Mouse (Mus musculus) spleen, postnatal 14 days (tissue): Measurements from ENCODE around the gene Gne.

Experiments used
- DNase-seq, 2 experiments: peaks; one replicate each; pipeline ENCODE4 v3.0.0; 2021 to 2022; ENCODE audit warnings: low spot score in 2 of 2

Gne gene

DNA sequence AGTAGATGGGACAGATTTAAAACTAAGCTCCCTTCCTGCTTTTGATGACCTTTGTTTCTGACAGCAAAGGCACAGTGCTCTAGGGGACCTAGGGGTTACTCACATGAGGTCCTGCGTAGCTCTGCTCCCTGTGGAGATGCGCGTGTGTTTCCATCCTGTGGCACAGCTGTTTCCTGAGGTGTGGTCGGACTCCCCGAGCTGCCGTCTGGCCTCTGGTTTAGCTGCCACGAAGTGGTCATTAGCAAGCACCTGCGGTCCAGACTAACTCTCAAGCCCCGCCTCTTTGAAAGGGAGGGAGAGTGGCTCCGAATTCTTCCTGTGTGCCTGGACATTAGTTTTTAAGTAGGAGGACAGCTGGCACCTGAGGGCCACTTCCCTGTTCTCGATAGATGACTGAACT is at the start of gene Gne:
Gene Gne (minus strand): TSS at position 233 of the 400 bp plus-strand sequence.
- DNase-seq: no peak

DNA sequence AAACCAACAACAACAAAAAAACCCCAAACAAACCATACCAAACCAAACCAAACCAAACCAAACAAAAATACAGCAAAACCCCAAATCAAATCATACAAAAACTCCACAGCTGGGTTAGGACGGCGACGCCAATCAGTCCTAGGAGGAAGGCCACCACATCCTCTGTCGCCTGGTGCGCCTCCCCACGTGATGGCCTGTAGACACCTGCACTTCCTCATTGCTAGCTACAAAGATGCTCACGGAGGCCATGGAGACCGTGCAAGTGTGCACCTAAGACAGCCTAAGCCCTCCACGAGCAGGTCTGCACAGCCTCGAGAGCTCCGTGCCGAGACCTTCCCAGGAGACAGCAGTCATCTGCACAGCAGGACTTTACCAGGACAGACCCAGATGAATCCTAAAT is 42.8 kb upstream of the Gne start:
- no peak for DNase-seq

DNA sequence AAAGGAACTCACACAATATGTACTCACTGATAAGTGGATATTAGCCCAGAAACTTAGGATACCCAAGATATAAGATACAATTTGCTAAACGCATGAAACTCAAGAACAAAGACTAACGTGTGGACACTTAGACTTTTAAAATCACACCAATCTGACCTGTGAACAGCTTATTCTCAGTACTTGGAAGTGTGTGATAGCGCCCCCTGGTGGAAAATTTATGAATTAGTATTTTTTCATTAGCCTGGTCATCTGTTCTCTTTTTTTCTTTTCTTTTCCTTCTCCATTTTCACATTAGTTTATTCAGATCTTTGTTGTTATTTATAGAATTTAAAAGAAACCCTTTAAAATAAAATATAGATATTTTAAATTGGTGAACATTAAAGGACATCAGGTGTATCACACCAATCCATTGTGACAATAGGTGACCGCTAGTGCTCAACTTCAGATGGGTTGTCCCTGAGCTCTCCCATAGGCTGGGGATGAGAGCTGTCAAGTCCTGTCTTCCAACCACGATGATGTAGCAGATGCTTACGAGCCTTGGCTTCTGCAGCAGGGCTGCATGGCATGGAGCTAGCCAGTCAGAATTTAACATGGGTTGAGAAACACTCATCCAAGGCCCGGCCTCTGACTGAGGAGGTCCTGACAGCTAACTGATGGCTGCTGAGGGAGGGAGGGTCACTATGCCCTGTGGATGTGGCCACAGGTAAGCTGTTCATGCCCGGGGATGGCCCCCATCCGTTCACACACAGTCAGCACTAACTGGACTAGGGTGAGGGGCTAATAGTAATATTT is 35.6 kb upstream of the Gne start:
- no peak for DNase-seq

DNA sequence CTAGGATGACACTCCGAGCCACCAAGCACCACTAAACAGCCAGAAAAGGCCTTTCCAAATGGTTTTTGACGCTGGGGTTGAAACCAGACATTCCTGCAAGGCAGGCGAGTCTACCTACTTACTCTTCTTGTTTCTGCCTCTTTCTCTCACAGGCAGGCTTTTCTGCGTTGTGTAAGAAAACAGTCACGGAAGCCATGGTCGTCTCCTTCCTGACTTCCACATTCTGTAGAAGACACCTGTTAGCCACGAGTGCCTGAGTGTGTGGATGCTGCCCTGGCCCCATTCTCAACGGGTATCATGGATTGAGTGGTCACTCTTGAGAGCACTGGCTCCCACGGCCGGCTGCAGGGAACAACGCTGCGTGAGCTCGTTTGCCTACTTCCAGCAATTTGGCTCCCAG is 31.1 kb upstream of the Gne start:
- no peak for DNase-seq

DNA sequence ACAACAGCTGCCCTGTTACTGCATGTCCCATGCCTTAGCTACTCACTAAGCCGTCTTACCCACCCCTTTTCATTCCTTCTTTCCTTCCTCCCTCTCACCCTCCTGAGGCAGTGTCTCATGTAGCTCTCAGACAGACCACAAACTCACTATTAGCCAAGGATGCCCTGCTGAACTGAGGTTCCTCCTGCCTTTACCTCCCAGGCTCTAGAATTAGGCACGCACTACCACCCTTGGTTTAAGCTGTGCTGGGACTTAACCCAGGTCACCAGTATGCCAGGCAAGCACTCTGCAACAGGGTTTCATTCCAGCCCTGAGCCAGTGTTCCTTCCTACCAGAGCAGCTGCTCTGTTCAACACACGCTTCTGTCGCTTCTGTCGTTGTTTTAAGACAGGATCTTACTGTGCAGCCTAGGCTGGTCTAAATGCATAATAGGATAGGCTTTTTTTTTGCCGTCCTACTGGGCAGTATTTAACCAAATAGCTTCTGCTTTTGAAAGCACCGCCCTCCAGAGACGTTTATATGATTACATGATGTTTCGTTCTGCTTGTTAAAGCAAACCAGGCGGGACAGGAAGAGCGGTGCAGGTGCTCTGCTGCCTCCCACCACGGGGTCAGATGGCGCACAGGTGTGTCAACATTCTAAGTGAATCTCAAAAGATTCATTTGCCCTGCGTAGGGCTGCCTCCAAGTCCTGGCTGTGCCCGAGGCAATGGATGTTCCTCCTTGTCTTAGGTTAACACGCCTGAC is 29.6 kb upstream of the Gne start:
- no peak for DNase-seq

DNA sequence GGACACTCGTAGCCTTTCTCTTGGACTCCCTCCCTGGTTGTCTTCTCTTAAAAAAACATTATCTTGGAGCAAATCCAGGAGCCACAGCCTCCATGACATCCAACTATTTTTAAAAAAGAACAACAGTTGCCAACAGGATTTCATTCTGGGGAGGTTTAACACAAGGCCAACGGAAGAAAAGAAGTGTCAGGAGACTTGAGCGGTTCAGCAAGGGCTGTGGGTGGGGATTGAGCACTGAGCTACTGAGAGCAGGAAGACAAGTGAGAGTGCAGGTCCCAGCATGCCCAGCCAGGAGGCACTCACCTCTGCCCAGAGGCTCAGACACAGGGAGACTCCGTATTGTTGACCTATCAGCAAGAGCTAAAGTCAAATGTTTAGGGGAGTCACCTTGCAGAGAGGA is 28.8 kb upstream of the Gne start:
- DNase-seq: no peak

DNA sequence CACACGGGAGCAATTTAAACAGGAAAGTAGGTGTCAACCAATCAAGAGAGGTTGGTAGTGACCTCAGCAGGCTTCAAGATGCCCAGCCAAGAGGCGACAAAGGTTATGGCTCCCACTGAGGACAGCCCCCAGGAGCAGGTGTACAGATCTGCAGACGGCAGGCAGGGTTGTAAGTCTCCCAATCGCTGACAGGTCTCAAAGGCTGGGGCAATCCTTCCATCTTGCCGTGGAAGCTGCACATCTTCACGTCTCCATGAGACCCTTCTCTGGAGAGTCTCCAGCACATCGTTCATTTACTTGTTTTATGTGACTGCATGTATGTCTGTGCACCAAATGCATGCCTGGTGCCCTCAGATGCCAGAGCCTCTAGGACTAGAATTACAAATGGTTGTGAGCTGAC is 26.8 kb upstream of the Gne start:
- no peak for DNase-seq

DNA sequence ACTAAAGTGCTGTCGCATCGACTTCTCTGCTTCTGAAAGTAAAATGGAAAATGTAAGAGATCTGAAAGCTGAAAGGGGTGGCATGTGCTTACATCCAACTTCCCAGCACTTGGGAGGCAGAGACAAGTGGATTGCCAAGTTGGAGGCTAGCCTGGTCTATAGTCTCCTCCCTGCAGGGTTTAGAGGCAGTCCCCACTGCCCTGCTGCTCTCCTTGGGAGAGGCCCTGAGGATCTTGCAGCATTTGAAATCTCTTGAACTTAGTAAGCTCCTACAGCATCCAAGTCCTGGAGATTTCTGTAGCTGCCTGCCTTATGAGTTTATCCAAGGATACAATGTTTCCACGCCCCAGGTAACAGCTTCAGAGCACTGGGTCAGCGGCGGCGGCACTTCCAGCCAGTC is 24.3 kb upstream of the Gne start:
- DNase-seq: no peak

DNA sequence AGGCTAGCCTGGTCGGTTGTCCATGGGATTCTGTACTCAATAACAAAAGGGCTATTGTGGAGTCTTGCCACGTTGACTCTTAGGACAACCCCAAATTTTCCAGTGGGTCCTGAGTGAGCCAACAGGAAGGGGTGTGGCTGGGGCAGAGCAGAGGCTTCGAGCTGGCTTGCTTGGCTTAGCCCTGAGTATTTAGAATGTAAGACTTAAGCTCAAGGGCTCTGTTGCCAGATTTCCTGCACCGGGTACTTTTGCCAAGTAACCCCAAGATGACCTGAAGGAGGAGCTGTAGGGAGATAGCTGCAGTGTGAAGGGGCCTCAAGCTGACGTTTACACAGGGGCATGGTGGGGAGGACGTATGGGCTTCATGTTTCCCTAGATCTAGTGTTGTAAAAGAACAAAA is 23.4 kb upstream of the Gne start:
- DNase-seq: no peak

DNA sequence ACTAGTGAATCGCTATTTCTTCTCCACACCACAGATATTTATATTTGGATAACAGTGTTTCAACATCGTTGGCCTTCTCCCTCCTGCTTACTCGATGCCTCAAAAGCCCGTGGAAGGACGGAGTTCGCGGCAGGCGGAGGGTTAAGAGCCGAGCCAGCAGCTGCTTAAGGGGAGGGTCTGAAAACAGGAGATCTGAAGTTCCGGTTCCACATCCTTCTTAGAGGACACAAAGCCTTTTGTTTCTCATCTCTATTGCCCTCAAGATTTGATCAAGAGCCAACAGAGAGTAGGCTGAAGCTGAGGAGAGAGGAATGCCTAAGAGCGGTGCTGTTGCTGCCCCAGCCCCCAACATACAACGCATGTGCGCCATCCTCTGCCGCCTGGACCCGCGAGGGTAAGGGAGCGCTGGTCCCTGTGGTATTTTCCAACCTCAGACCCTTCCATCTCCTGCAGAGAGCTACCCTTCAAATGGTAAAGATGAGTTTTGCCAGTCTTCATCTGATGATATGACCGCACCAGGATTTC is 22.4 kb upstream of the Gne start:
- no peak for DNase-seq

DNA sequence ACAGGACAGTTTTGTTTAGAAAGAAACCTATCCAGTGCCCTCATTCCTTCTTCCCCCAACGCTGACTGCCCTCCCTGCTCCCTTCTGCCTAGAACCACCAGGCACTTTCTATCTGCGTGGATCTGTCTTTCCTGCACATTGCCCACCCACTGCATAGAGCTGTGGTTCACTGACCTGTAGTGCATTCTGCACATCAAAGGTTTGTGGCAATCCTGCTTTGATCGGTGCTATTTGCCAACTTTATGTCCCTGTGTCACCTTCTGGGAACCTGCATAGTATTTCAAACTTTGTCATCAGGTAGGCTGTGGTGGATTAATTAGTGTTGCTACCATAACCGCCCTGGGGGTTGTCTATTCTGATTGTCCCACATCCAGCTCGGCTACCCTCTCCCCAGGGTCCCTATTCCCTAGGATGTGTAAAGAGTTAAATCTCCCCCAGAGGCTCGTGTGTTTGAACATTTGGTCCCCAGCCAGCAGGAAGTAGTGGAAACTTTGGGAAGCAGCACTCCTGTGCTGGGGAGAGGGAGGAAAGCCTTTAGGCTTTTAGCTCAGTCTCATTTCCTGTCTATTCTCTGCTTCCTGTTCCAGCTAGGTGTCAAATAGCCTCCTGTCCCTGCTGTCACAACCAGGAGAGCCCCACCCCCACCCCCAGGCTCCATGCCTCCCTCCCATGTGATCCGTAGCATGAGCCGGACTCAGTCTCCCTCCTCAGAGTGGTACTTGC is 20.4 kb upstream of the Gne start:
- DNase-seq: no peak

DNA sequence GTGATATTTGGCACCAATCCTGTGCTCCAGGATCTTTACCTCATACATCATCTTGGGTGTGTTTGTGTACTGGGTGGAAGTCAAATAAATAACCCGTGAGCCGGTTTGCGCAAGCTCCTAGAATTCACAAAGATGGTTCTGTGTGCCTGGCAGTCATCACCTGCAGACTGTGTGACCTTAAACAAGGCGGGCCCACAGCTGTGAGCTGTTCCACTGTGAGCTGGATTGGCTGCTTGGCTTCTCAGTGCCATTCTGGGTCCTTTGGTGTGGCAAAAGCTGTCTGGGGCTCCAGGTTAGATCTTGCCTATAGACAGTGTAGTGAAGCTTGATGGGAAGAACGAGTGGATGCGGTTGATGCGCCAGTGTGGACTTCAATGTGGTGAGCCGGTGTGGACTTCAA is 19.6 kb upstream of the Gne start:
- DNase-seq: no peak

DNA sequence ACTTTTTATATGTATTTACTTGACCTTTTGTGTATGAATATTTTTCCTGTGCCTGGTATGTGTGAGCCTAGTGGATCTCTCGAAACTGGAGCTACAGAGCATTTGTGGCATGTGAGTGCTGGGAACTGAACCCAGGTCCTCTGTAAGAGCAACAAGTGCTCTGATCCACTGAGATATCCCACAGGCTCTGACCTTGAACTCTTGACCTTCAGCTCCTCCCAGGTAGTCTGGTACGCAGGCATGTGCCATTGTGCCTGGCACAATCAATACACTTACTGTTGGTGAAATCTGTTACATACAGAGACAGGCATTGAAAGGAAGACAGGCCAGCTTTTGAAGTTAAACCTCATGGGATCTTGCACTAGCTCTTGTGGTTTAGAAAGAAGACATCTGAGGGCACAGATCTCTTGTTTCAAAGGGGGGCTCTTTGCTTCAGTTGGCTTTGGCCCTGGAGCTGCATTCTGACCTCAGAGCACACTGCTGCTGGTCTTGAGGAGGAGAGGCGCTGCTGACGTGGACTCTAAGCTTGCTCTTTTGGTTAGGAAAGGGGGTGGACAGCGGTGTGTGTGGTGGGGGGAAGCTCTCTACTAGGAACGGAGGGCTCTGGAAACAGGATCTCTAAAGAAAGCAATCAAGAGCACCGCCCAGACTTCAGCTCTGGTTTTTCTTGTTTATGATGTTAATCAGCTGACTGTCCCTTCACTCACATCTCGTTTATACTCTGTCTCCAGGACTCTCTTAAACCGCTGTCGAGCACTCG is 13.8 kb upstream of the Gne start:
- DNase-seq: no peak

DNA sequence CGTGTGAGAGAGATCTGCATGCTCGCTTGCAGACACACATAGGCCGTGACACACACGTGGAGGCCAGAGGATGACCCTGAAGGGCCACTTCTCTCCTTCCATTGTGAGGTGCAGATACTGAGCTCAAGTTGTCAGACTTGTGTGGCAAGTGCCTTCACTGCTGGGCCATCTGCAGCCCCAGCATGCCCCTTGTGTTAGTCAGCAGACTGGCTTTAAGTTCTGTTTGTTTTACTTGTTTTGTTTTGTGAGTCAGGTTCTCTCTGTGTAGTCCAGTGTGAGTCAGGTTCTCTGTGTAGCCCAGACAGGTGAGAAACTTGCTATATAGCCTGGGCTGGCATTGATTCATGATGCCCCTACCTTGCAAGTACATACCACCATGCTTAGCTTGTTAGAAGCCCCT is 10.5 kb upstream of the Gne start:
- no peak for DNase-seq

DNA sequence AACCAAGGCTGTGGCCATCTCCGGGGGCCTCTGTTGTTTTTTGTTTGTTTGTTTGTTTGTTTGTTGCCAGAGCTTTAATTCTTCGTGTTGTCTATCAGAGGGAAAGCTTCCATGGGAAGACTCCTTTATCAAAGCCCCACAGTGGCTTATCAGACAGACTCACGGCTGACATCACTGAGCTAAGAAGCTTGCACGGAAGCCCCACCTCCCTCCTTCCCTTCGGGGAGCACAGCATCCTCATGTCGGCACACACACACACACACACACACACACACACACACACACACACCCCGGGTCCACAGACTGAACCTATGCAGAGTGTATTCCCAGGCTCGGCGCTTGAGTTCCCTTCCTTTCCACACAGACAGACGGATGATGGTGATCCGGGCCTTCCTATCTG is 8.4 kb upstream of the Gne start:
- no peak for DNase-seq

DNA sequence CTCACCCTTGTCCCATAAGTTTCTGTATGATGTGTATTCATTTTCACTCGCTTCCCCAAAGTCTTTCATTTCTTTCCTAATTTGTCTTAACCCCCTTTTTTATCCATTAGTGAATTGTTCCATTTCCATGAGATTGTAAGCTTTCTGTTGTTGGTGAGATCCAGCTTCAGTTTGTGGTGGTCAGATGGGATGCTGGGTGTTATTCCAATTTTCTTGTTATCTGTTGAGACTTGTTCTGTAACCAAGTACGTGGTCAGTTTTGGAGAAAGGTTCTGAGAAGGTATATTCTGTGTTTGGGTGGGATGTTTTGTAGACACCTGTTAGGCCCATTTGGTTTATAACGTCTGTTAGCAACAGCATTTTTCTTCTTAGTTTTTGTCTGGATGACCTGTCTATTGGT is 1.6 kb upstream of the Gne start:
- no peak for DNase-seq

DNA sequence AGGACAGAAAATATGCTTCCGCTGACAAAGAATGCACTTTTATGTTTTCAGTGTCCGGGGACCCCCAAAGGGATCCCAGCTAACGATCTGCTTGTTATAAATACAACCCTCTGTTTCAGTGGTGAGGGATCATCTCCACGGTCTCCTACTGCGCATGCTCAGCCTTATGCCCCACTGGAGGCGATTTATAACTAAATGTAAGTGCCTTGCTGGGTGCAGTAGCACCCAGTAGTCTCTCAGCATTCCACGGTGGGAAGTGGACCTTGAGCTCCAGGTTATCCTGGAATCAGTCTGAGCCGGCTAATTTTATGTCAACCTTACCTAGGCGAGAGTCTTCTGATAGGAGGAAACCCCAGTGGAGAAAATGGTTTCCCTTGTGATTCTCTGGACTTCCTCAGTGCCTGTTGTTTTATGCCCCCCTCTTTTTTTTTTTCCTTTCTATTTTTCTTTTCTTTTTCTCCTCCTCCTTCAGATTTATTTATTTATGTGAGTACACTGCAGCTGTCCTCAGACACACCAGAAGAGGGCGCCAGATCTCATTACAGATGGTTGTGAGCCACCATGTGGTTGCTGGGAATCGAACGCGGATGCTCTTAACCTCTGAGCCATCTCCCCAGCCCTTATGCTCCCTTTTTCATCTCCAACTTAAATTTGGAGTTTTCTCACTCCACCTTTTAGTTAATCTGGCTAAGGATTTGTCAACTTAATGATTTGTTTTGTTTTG is 787 bp upstream of the Gne start:
- no peak for DNase-seq

DNA sequence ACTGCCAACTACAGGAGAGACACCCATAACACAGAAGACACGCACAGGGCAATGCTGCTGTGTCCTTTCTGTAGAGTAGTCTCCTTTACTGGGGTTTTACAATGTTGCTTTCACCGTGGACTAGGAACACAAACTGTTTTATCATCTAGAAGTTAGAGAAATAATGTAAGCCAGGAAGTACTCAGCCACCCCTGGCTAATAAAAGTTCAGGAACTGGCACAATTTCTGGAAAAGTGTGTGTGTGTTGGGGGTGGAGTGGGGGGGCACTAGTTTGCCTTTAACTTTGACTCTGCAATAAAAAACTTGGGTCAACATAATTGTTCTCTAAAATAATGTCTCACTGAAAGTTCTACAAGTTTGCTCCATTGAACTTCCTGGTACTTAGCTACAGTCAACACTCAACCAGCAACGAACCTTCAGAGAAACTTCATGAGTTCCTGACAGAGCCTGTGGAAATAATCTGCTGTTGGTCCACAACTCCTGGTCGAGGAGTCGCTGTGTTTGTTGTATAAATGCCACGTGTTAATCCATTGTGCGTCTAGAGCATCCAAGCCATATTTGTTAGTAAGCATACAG is 5.5 kb downstream of the Gne start:
- no peak for DNase-seq

DNA sequence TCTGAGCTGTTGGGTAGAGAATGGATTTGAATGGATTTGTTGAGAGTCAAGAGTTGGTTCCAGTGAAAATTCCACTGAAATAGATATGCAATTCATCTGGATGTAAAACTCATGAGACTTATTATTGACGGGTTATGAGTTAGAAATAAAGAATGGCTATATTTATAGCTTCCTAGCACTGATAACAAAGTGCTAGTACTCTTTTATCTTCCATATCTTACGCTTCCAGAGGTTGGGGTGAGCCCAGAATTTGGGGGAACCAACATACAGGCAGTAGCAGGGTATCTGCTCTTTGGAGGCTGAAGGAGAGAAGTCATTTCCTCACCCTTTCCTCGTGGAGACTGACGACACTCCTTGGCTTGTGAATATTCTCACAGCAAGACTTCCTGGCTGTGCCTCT is 9.6 kb downstream of the Gne start:
- DNase-seq: no peak

DNA sequence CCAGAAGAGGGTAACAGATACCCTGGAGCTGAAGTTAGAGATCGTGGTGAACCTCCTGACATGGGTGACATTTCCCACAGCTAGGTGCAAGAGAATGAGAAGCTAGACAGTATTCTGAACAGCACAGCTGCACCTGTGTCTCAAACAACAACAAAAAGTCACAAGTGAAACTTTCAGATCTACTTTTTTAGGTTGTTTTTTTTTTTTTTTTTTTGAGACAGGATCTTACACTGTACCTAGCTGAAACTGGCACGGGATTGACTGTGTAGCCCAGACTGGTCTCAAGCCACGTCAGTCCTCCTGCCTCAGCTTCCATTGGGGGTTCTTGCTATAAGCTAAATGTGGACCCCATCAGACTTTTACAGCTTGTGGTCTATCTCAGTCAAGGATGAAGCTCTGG is 10.2 kb downstream of the Gne start:
- no peak for DNase-seq
